Mouse (Mus musculus) liver, adult 2 months (tissue): Measurements from ENCODE around the gene Fam219a.

Experiments
- CTCF ChIP-seq: fragments of 200-500 bp; IDR thresholded peaks from 2 replicates; pipeline ENCODE4 v1.5.1; 2011; ENCODE audit warnings: low read depth, low read length, control low read depth
- POLR2A ChIP-seq: fragments of 200-500 bp; IDR thresholded peaks from 2 replicates; pipeline ENCODE4 v1.6.1; 2011; ENCODE audit warnings: low read length, control low read depth; ENCODE audit not compliant: insufficient read depth; ENCODE audit errors: extremely low read depth

DNA sequence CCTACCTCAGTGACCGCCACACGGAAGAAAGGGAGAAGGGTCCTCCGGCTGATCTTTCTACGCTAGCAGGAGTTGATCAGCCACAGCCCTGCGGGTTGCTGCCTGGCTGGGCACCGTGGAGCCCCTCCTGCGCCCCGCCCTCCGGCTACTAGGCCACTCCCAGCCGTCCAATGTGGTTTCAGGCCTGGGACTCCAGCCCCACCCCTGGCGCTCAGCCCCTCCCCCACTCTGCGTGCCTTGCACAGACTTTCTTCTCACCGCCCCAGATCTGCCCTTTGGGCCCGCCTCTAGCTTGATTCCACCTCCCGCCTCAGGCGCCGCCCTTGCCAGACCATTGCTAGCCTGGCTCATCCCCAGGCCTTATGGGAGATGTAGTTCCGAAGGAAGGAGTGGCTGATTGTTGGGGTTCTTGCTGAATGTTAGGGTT is 66.3 kb downstream of the Fam219a start, which contains the start of gene AI464131:
- TF ChIP-seq CTCF (no peak), POLR2A (peak; percentile 80; the same call in 1 of the 2 replicates)
